Mouse (Mus musculus): ENCODE data around the gene Methig1.

Methig1 gene

GRCm38 (mm10) chr15:100422899-100423860, 70.2 kb downstream of the Methig1 start:
- peak; percentile 96 for DNase-seq (ENCODE audit: extremely low spot score)

- DNase-seq (ENCODE audit: extremely low spot score): peak; percentile 34
Measured at GRCm38 (mm10) chr15:100423916-100424315, 71.0 kb downstream of the Methig1 start.

- no peak for DNase-seq (ENCODE audit: extremely low spot score)
Measured at GRCm38 (mm10) chr15:100424396-100425122, 71.6 kb downstream of the Methig1 start, which contains the start of gene Slc11a2. Slc11a2 (minus strand) TSS chr15:100425072.

- no peak for DNase-seq (ENCODE audit: extremely low spot score)
Measured at GRCm38 (mm10) chr15:100428296-100428905, 75.5 kb downstream of the Methig1 start.

- no peak for DNase-seq (ENCODE audit: extremely low spot score)
Measured at GRCm38 (mm10) chr15:100429959-100430565, 77.1 kb downstream of the Methig1 start.

- DNase-seq (ENCODE audit: extremely low spot score): no peak
Measured at GRCm38 (mm10) chr15:100433234-100433633, 80.3 kb downstream of the Methig1 start.

All from embryo, embryonic 9.5 days (tissue).